Mouse (Mus musculus): ENCODE measurements around the gene Ap5z1.
A peak's percentile ranks its signal among the peaks of the same experiment; 100 is the strongest.

Gene Ap5z1

GRCm38 (mm10) chr5:142518973-142519372 is 55.2 kb downstream of the Ap5z1 start:
- DNase-seq (ENCODE audit: extremely low read depth, low read depth) = no peak

- no peak for DNase-seq (ENCODE audit: extremely low read depth, low read depth)
Observed at GRCm38 (mm10) chr5:142520360-142520759, 56.6 kb downstream of the Ap5z1 start.

GRCm38 (mm10) chr5:142521195-142521866 is 57.6 kb downstream of the Ap5z1 start:
- DNase-seq (ENCODE audit: extremely low read depth, low read depth) = peak; percentile 43

- no peak for DNase-seq (ENCODE audit: extremely low read depth, low read depth)
Observed at GRCm38 (mm10) chr5:142524711-142525464, 61.1 kb downstream of the Ap5z1 start.
